Mouse (Mus musculus) embryonic stem cell, embryonic (primary cell): ENCODE results near the gene Foxg1.

ENCODE experiments used
- CTCF ChIA-PET, 4 experiments: fragments of 300-600 bp in 2 of 4; fragments of 350-600 bp in 2 of 4; sonication (Branson Sonifier 250); formaldehyde crosslinking; loops; one replicate each; lab custom pipeline; 2022; ENCODE audit warnings: inconsistent platforms in 2 of 4; lab: Charles Lee
- POLR2A ChIA-PET, 4 experiments: fragments of 300-600 bp in 2 of 4; fragments of 350-600 bp in 2 of 4; sonication (Branson Sonifier 250); formaldehyde crosslinking; loops; one replicate each; lab custom pipeline; 2022; ENCODE audit warnings: antibody characterized with exemption in 4 of 4, inconsistent platforms in 1 of 4; lab: Charles Lee

Foxg1 gene

DNA sequence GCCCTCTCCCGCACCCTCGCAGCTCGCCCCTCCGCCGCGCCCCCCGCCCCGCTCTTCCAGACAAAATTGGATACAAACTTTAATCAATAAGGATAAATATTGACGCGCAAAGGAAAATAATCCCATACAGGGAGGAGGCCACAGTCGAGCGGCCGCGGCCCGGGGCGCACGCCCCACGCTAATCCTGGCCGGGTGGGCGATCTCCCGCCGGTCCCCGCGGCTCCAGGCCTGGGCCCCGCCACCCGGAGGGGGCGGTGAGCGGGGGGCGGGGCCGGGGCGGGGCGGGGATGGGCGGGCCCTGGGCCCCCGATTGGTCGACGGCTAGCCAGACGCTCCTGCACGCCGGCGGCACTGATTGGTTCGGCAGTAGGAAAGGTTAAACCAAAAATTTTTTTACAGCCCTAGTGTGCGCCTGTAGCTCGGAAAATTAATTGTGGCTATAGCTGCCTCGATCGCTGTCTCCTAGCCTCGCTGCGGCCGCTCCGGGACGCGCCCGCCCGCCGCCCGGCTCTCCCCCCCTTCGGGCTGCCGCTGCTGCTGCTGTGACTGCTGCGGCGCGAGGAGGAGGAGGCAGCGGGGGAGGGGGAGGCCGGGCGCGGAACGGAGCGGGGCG is 1.2 kb downstream of the Foxg1 start:
- ChIA-PET POLR2A (no interaction called here), CTCF (interaction anchor here in 2 of 4 experiments (1.2 to 2.1 kb wide), 5 partner anchors 8 to 17 kb away, joined by 3 to 7 read pairs (median 4); no protein-coding TSS in a partner anchor)

DNA sequence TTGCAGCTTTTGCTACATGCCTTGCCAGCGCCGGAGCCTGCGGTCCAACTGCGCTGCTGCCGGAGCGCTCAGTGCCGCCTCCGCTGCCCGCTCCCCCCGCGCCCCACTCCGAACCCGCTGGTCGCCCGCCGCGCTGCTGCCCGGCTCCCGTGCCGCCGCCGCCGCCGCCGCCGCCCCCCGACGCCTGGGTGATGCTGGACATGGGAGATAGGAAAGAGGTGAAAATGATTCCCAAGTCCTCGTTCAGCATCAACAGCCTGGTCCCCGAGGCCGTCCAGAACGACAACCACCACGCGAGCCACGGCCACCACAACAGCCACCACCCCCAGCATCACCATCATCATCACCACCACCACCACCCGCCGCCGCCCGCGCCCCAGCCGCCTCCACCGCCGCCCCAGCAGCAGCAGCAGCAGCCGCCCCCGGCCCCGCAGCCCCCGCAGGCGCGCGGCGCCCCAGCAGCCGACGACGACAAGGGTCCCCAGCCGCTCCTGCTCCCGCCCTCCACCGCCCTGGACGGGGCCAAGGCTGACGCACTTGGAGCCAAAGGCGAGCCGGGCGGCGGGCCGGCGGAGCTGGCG is 1.9 kb downstream of the Foxg1 start:
- CTCF ChIA-PET = interaction anchor here in 1 of 4 experiments (0.9 to 2.1 kb wide), 3 partner anchors 9 to 11 kb away, joined by 3 to 7 read pairs (median 3); no protein-coding TSS in a partner anchor
- POLR2A ChIA-PET = interaction anchor here in 1 of 4 experiments (0.7 kb wide), 1 partner anchor 312 kb away, joined by 4 read pairs; no protein-coding TSS in a partner anchor

DNA sequence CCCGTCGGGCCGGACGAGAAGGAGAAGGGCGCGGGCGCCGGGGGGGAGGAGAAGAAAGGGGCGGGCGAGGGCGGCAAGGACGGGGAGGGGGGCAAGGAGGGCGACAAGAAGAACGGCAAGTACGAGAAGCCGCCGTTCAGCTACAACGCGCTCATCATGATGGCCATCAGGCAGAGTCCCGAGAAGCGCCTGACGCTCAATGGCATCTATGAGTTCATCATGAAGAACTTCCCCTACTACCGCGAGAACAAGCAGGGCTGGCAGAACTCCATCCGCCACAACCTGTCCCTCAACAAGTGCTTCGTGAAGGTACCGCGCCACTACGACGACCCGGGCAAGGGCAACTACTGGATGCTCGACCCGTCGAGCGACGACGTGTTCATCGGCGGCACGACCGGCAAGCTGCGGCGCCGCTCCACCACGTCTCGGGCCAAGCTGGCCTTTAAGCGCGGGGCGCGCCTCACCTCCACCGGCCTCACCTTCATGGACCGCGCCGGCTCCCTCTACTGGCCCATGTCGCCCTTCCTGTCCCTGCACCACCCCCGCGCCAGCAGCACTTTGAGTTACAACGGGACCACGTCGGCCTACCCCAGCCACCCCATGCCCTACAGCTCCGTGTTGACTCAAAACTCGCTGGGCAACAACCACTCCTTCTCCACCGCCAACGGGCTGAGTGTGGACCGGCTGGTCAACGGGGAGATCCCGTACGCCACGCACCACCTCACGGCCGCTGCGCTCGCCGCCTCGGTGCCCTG is 2.6 kb downstream of the Foxg1 start, which contains the start of gene Gm43517:
TSS of gene Gm43517 (plus strand) at position 299 of the 755 bp plus-strand sequence.
- CTCF ChIA-PET = interaction anchor here in 1 of 4 experiments (0.9 kb wide), 1 partner anchor 8 kb away, joined by 3 read pairs; no protein-coding TSS in a partner anchor
- POLR2A ChIA-PET = interaction anchor here in 1 of 4 experiments (0.7 kb wide), 1 partner anchor 312 kb away, joined by 4 read pairs; no protein-coding TSS in a partner anchor

DNA sequence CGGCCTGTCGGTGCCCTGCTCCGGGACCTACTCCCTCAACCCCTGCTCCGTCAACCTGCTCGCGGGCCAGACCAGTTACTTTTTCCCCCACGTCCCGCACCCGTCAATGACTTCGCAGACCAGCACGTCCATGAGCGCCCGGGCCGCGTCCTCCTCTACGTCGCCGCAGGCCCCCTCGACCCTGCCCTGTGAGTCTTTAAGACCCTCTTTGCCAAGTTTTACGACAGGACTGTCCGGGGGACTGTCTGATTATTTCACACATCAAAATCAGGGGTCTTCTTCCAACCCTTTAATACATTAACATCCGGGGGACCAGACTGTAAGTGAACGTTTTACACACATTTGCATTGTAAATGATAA is 3.2 kb downstream of the Foxg1 start:
- POLR2A ChIA-PET = no interaction called here
- CTCF ChIA-PET = no interaction called here

DNA sequence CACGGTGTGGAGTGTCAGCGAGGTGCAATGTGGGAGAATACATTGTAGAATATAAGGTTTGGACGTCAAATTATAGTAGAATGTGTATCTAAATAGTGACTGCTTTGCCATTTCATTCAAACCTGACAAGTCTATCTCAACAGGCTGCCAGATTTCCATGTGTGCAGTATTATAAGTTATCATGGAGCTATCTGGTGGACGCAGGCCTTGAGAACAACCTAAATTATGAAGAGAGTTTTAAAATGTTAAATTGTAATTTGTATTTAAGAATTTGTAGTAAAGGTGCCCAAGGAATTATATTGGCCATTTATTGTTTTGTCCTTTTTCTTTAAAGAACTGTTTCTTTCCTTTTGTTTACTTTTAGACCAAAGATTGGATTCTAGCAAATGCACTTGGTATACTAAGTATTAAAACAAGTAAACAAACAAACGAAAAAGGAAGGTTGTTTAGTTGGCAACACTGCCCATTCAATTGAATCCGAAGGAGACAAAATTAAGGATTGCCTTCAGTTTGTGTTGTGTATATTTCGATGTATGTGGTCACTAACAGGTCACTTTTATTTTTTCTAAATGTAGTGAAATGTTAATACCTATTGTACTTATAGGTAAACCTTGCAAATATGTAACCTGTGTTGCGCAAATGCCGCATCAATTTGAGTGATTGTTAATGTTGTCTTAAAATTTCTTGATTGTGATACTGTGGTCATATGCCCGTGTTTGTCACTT is 3.8 kb downstream of the Foxg1 start:
- POLR2A ChIA-PET = no interaction called here
- CTCF ChIA-PET = no interaction called here

DNA sequence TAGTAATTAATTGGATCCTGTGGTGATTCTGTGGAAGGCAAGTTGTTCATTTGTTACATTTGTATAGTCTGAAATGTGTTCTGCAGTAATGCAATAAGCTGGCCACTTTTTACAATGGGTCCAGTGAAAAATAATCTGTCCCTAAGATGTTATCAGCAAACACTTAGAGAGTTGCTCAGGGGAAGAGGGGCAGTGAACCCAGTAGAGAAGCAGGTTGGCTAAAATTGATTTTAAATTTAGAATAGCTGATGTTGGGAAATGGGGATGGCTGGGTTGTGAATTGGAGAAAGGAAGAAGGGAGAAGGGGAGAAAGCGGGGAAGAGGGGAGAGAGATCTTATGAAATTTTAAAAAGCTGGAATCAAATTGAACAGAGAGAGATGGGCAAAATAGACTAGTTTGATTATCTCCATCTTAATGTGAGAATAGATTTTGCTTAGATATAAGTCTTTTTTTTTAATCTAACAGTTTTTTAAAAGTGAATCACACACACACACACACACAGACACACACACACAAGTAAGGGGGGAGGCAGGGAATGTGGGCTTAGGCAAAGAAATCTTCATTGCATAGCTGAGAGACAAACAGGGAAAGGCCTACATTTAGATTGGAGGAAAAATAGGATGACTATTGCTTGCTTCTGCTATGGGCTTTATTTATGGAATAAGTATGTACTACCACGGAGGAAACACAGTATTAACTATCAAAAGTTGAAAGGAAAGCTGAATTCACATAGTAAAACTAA is 5.6 kb downstream of the Foxg1 start:
- ChIA-PET POLR2A (no interaction called here), CTCF (no interaction called here)

DNA sequence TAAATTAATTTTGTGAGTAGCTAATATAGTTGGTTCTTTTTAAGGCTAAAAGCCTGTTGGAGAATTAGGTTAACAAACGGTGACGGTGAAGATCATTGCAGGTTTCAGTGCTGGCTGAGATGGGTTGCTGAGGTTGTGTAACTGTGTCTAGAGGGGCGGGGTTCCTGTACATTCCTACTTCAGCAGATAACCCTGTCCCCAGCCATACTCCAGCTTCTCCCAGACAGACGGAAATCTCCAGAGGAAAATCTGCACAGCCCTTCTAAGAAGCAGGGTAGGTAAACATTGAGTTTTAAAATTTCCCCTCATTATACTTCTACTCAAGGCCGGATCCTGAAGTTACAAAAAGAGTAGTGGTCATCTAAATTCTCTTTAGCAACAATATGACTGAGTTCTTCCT is 7.2 kb downstream of the Foxg1 start:
- ChIA-PET CTCF (no interaction called here), POLR2A (no interaction called here)

DNA sequence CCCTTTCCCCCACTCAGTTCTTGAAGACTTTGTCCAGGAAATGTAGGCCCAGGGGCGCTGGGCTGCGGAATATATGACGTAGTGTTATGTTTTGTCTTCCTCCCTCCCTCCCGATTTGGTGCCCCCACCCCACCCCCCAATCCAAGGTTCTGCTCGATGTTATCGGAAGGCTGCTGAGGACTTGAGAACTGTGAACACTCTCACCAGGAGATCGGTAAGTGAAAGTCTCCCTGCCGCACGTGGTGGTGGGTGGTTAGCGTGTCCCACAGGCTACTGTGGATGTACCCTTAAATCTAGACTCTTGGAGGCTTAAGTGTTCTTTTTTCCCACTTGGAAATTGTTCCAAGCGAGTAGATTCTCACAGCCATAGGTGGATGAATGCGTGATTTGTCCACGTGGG is 7.8 kb downstream of the Foxg1 start:
- CTCF ChIA-PET = no interaction called here
- POLR2A ChIA-PET = no interaction called here

DNA sequence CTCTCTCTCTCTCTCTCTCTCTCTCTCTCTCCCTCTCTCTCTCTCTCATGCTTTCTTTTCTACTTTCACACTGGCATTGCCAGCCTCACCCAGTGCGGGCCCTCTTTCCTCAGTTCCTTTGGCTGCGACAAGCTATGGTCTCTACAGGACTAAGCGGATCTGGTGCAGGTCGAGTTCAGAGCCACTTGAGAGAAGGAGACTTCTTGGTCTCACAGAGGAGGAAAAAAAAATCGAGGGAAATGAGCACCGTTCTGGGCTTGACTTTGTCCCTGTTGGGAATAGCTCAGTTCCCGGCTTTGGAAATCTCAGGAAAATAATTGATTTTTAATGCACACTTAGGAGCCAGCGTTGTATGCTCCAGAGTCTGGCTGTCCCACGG is 8.5 kb downstream of the Foxg1 start:
- ChIA-PET CTCF (no interaction called here), POLR2A (interaction anchor here in 2 of 4 experiments (1.4 to 1.6 kb wide), 2 partner anchors 11 kb away, joined by 4 to 5 read pairs; no protein-coding TSS in a partner anchor)

DNA sequence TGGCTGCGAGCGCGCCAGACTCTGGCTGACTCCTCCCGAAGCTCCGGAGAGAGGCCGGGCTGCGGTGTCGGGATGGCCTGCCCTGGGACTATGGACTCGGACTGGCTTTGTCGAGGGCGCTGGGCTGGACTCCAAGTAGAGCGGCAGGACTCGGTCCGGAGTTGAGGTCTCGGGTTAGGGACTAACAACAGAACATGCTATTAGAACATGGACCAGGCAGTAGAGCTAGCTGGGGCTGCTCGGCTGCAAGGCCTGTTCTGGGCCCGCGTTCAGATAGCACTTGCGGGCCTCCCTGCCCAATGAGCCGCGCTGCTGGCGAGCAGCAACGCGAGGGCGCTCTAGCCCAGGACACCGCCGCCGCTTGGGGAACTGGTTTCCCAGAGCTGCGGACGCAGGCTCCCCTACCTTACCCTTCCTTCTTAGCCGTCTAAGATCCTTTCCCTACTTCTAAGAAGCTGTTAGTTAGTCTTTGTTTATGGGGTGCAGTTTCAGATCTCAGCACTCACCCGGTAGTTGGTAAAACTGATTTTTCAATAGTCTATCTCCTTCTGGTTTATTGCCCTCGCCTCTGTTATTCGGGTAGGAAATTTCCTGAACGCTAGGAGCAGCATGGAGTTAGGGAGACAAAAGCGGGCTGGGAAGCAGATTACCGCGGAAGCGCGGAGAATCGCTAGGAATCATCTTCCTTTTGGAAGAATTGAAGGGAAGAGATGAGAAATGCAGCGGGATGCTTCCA is 9.0 kb downstream of the Foxg1 start:
- POLR2A ChIA-PET = interaction anchor here in 2 of 4 experiments (1.4 to 1.6 kb wide), 2 partner anchors 10 to 11 kb away, joined by 4 to 5 read pairs; no protein-coding TSS in a partner anchor
- CTCF ChIA-PET = interaction anchor here in 2 of 4 experiments (0.5 to 1.0 kb wide), 2 partner anchors 9 kb away, joined by 4 to 5 read pairs; partner anchors contain the start of gene Foxg1 (in 2 of the 2)

DNA sequence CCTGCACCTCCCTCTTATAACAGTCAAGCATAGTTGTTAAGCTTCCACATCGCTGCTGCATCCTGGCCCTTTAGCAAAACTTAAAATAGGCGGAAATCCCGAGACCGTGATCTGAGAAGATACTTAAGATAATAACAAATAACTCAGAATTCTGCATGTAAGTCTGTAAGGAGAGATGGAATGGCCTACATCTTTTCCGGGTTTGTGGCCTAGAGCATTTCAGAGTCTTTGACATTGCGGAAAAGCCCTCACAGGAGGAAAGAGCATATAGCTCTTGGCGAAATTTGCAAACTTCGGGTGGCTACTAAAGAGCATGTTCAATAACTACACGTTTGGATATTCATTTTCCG is 9.6 kb downstream of the Foxg1 start:
- ChIA-PET POLR2A (interaction anchor here in 2 of 4 experiments (1.4 to 1.6 kb wide), 2 partner anchors 10 kb away, joined by 4 to 5 read pairs; no protein-coding TSS in a partner anchor), CTCF (interaction anchor here in 3 of 4 experiments (0.6 to 1.0 kb wide), 3 partner anchors 9 to 1691 kb away, joined by 3 to 5 read pairs (median 4); partner anchors contain the start of gene Foxg1 (in 1 of the 3))

DNA sequence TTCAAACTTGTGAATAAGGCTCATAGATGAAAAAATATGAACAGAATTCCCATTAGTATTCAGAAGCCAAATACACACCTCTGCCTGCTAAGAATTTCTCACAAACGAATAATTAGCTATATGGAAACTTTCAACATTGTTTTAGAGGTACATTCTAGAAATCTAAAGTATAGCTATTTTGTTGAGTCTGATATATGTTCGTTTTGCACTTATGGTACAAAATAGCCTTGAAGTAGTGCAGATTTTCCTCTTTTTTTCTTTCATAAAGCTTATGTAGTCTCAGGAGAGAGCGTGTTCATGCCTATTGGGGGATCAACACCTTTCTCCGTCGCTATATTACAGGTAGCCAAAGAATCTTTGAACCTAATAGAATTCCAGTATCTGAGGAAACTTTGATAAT is 10.4 kb downstream of the Foxg1 start:
- POLR2A ChIA-PET = no interaction called here
- CTCF ChIA-PET = interaction anchor here in 1 of 4 experiments (0.9 kb wide), 1 partner anchor 8 kb away, joined by 3 read pairs; the partner anchor contains the start of gene Gm43517

DNA sequence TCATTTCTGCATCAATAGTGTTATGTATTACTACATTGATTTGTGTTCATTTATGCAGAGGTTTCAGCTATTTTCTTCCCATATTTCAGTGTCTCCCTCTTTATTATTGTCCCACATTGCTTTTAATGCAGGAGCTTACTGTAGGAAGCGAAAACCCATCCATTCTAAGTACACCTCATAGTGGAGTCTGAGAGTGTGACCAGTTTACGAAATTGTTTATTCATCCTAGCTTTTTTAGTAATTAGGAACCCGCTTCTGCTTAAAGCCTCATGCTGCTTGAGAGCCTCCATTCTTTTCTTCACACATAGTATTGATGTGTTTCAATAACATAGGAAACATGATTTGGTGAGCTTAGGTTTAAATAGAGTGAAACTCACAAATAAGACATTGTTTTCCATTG is 11.2 kb downstream of the Foxg1 start:
- CTCF ChIA-PET = interaction anchor here in 1 of 4 experiments (0.9 kb wide), 1 partner anchor 9 kb away, joined by 3 read pairs; the partner anchor contains the start of gene Gm43517

DNA sequence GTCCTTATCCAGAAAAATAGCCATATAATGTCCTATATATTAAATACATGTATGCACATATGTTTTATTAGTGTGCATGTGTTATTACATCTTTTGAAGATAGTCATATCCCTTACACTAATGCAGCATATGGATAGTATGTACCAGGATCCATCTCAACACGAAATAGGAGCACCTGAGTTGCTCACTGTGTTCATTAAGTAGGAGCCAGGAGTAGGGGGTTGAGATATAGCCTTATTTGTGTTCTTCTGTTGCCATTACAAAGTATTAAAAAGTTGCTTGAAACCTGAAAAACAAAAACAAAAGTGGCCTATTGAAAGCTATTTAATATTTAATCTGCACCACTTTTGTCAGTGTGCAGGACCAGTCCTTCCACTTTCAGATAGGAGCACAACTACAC is 11.7 kb downstream of the Foxg1 start:
- POLR2A ChIA-PET = no interaction called here
- CTCF ChIA-PET = interaction anchor here in 1 of 4 experiments (0.9 kb wide), 1 partner anchor 9 kb away, joined by 3 read pairs; the partner anchor contains the start of gene Gm43517

More for the DNA sequence above, 11.2 kb downstream of the Foxg1 start:
- POLR2A ChIA-PET = no interaction called here

DNA sequence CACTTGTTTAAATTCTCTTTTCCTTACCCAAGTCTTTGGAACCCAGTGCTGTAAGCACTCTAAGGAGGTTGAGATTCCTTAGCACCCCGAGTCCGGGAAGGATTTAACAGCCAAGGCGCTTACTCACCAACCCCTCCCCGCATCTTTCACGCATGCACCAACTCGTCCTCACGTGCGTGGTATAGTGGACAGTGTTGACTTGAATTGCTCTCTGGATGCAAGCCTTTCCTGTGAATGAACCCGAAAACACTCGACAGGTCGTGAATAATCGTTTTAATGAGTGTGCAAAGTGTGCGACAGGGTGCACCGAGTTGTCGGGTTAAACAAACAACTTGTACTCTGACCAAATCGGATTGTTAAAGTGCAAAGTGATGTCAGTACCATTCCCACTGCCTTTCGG is 12.4 kb downstream of the Foxg1 start:
- ChIA-PET POLR2A (no interaction called here), CTCF (no interaction called here)

DNA sequence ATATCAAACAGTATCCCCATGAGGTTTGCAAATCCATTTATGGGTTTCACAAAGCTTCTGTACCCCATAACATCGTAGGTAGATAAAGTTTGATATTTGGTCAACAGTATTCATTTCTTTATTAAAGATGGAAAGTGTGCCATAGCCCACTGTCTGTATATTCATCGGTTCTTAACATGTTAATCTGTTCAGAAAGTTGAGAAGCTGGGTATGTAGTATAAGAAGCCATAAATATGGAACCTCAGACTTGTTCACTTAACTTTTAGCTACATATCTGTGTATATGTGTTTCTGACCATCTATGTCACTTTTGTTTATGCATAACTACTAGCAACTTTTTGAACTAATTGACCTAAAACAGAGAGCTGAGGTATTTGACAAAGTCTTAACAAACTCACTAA is 13.5 kb downstream of the Foxg1 start:
- POLR2A ChIA-PET = no interaction called here
- CTCF ChIA-PET = no interaction called here

DNA sequence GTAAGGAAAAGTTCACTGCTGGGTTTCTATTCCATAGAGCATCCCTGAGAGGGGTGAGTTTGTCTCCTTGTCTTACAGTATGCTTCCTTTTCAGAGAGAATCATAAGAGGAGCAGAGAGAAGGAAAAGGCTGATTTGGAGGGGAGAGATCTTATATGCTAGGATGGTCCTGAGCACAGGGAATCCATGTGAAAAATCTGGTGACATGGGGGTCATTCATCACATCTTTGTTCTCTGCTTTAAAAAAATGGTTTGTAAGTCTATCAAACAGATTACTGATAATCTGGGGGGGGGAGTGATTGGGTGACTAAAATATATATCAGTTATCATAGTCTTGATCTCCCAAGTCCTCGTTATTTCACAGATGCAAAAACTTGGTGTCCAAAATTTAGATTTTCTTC is 14.3 kb downstream of the Foxg1 start:
- CTCF ChIA-PET = no interaction called here

More for the DNA sequence above, 14.3 kb downstream of the Foxg1 start:
- POLR2A ChIA-PET = no interaction called here
